Mouse (Mus musculus) embryonic facial prominence, embryonic 14.5 days (tissue): ENCODE results near the gene Rfx8. TPM values are rescaled to one million over a fixed set of nuclear protein-coding genes. Genes with fewer than 3 reads are reported as not detected.

ENCODE experiments used
- ATAC-seq: fragments of 200-750 bp; cut with Nextera tagmentation; 2 replicates; pipeline ENCODE4 v1.8.0; 2017; ENCODE audit warnings: low read depth, moderate number of reproducible peaks, moderate TSS enrichment
- DNase-seq: peaks from one replicate; pipeline ENCODE4 v3.0.0-alpha.2; 2015; ENCODE audit warnings: low spot score
- H3K27ac ChIP-seq: fragments of 300-500 bp; sonication (generic); replicated peaks from 2 replicates; pipeline ENCODE4 v1.5.1; 2014; ENCODE audit warnings: low read depth, mild to moderate bottlenecking, low read length, moderate library complexity
- H3K27me3 ChIP-seq: fragments of 300-500 bp; sonication (generic); replicated peaks from 2 replicates; pipeline ENCODE4 v1.6.1; 2014; ENCODE audit warnings: low read length; ENCODE audit not compliant: control insufficient read depth, insufficient read depth
- H3K36me3 ChIP-seq: fragments of 300-500 bp; sonication (generic); 2 replicates; pipeline ENCODE4 v1.6.1; 2014; ENCODE audit warnings: low read length, mixed read lengths; ENCODE audit not compliant: control insufficient read depth, insufficient read depth
- H3K4me1 ChIP-seq: fragments of 300-500 bp; sonication (generic); 2 replicates; pipeline ENCODE4 v1.6.1; 2014; ENCODE audit warnings: antibody characterized with exemption, low read length; ENCODE audit not compliant: control insufficient read depth, insufficient read depth
- H3K4me2 ChIP-seq: fragments of 300-500 bp; sonication (generic); 2 replicates; pipeline ENCODE4 v1.6.1; 2014; ENCODE audit warnings: low read depth, mild to moderate bottlenecking, low read length, moderate library complexity, mixed read lengths
- H3K4me3 ChIP-seq: fragments of 300-500 bp; sonication (generic); 2 replicates; pipeline ENCODE4 v1.5.1; 2014; ENCODE audit warnings: low read depth, mild to moderate bottlenecking, low read length
- H3K9ac ChIP-seq: fragments of 300-500 bp; sonication (generic); 2 replicates; pipeline ENCODE4 v1.6.1; 2014; ENCODE audit warnings: low read depth, mild to moderate bottlenecking, low read length, moderate library complexity, mixed read lengths
- H3K9me3 ChIP-seq: fragments of 300-500 bp; sonication (generic); 2 replicates; pipeline ENCODE4 v1.6.1; 2016; ENCODE audit warnings: low read length; ENCODE audit not compliant: control insufficient read depth
- WGBS: fragments of 180-500 bp; shearing (Covaris S2); extraction: QIAGEN DNeasy Blood & Tissue Kit; methylation state at CpG from one replicate; pipeline ENCODE4 v1.1.7; 2014; 5-methylcytosine and 5-hydroxymethylcytosine counted together
- polyA plus RNA-seq: library from polyadenylated mRNA; unstranded; fragments of >200 nt; fragmentation: Nextera tagmentation; extraction: Ambion mirVana; gene quantifications from 2 replicates; pipeline ENCODE4 v1.2.1, GENCODE M21; 2014

Gene Rfx8
- polyA plus RNA-seq, 1 experiment from 2014 or later, result 2.0 TPM

DNA sequence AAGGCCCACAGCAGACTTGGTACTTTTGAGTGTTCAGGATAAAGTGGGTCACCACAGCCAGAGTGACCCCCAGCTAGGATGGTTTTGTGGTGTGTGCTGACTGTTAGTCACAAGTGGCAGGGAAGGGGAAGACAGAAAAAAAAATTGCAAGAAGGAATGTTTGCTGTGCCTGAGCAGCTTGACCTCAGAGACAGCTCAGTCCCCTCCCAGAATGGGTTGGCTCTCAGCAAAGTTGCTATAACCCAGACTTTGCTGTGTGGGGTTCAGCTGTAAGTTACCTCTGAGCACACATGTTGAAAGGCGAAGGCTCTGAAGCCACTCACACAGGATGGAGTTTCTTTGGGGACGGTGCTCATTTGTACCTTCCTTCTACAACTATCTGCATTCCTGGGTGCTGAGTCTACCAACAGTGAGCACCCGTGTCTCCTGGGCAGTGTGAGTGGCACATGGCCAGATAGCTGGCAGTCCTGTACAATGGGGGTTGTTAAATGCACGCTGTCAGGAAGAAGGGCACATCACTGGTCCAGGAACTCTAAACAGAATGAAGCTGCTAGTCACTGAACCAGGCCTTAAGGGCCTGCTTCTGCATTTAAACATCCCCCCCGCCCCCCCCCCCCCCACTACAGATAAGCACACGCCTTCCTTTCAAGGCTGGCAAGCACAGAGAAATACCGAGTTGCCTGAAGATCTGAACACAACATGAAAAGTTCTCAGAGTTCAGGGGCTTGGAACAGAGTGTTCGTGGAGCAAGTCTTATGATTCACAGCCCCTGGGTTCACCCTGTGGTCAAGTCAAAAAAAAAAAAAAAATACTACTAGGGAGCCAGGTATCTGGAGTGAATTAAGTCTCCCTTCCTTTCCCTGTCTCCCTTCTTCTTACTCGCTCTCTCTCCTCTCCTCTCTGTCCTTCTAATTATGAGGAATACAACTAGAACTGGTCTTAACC is 38.7 kb upstream of the Rfx8 start:
- H3K27ac ChIP-seq, result 0 out of 2 replicates have a peak overlapping the region, but pooled peaks have one; percentile 8
- no peaks in the 10 kb centered on the region for H3K27me3 ChIP-seq
- H3K4me3 ChIP-seq, result no peak overlapping the region
- peaks cover 28% of the 10 kb centered on the region for H3K4me1 ChIP-seq
- H3K9ac ChIP-seq, result no peak overlapping the region
- no peak overlapping the region for H3K4me2 ChIP-seq
- H3K36me3 ChIP-seq, result no peaks in the 10 kb centered on the region
- H3K9me3 ChIP-seq, result no peaks in the 10 kb centered on the region
- DNase-seq (no peak), ATAC-seq (no peak)
- WGBS, result 38% methylated on average over 9 of the region's 9 CpGs

DNA sequence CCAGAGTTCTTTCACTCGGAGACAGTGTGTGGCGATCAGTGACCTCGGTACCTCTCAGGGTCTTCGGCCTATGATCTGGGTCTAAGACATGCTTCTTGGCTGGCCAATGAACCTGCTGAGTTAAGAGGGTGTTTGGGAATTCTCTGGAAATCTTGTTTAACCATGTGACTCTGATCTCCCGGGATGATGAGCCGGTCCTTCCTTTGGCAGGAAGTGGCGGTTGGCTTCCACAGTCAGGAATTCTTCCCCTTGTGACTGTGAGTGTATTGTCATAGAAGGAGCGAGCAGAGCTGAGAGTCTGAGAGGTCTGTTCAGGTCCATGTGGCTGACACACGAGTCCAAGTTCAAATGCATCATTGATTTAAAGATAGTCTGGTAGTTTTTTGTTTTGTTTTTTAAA is 37.4 kb upstream of the Rfx8 start:
- H3K4me3 ChIP-seq, result no peak overlapping the region
- H3K27ac ChIP-seq, result no peak overlapping the region
- H3K9ac ChIP-seq, result no peak overlapping the region
- no peak for DNase-seq
- peaks cover 28% of the 10 kb centered on the region for H3K4me1 ChIP-seq
- no peaks in the 10 kb centered on the region for H3K27me3 ChIP-seq
- no peaks in the 10 kb centered on the region for H3K9me3 ChIP-seq
- WGBS, result 64% methylated on average over 9 of the region's 9 CpGs
- no peaks in the 10 kb centered on the region for H3K36me3 ChIP-seq
- H3K4me2 ChIP-seq, result no peak overlapping the region
- no peak for ATAC-seq

DNA sequence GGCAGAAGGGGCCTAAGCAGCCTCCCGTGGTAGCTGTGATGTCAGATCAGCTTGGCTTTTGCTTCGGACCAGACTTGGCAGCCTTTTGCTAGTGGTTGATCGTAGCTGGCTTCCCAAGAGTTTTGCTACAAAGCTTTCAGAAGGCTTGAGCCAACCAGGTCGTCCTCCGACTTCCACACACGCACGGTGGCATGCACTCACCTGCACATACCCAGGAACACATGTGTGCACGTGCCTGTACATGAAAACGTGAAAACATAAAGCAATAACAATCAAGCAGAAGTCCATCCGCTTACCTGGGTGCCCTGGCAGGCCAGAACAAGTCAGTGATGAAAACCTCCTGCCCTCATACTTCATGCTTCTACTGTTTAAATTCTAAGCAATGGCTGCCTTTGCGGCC is 36.2 kb upstream of the Rfx8 start:
- H3K4me3 ChIP-seq, result no peak overlapping the region
- H3K4me2 ChIP-seq, result no peak overlapping the region
- no peaks in the 10 kb centered on the region for H3K9me3 ChIP-seq
- no peak overlapping the region for H3K9ac ChIP-seq
- H3K4me1 ChIP-seq, result peaks cover 19% of the 10 kb centered on the region
- ATAC-seq (no peak), DNase-seq (no peak)
- no peaks in the 10 kb centered on the region for H3K36me3 ChIP-seq
- H3K27me3 ChIP-seq, result no peaks in the 10 kb centered on the region
- WGBS, result 67% methylated on average over 11 of the region's 11 CpGs
- H3K27ac ChIP-seq, result no peak overlapping the region

DNA sequence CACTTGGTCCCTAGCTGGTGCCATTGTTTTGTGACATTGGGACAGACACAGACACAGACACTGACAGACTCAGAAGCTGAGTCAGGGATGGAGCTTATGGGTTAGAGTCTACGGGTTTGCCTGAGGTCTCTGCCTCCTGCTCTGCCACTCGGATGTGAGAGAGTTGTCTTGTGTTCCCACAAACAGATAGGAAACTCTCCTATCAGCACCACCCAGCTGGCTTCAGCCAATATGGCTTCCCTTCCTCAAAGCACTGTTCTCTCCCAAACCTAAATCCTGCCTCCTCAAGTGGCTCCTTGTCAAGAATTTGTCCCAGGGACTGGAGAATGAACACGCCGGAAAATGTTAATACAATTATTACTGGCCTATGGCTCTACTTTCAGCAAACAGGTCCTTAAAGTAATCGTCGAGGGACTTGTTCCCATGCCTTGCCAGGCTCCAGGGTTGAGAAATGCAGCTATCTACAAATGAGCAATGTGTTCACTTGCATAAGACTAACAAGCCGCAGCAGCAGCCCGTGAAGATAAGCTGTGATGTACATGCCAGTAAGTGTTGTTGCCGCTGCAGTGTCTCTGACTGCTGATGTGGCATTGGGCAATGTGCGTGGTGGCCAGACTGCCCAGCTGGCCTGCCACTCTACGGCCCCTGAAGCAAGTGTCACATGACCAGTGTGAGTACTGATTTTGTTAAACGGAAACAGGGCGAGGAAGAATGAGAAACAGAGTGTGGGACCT is 33.6 kb upstream of the Rfx8 start:
- ATAC-seq (no peak), DNase-seq (no peak)
- no peak overlapping the region for H3K4me2 ChIP-seq
- 64% methylated on average over 13 of the region's 13 CpGs for WGBS
- no peak overlapping the region for H3K9ac ChIP-seq
- H3K27me3 ChIP-seq, result no peaks in the 10 kb centered on the region
- H3K4me3 ChIP-seq, result no peak overlapping the region
- no peak overlapping the region for H3K27ac ChIP-seq
- no peaks in the 10 kb centered on the region for H3K9me3 ChIP-seq
- no peaks in the 10 kb centered on the region for H3K36me3 ChIP-seq
- H3K4me1 ChIP-seq, result peaks cover 4% of the 10 kb centered on the region; the same call in 1 of the 2 replicates

DNA sequence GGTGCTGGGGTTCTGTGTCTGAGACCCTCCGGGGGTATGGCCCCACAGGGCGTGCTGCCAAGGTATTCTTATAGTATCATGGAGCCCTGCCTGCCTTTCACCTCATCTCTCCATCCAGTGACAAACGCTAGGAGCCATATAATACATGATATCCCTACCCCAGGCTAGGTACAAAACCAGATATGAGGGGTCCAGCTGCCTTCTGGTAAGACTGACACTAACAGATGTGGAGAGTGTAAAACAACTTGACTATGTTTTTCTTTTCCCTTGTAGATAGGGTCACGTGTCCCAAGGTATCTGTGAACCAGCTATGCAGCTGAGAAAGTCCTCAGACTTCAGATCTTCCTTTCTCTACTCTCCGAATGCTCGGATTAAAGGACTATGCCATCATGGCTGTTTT is 30.7 kb upstream of the Rfx8 start:
- Histone ChIP-seq H3K36me3 (no peaks in the 10 kb centered on the region), H3K27ac (no peak overlapping the region), H3K9ac (no peak overlapping the region), H3K9me3 (no peaks in the 10 kb centered on the region), H3K4me3 (no peak overlapping the region), H3K4me1 (no peaks in the 10 kb centered on the region), H3K4me2 (no peak overlapping the region), H3K27me3 (no peaks in the 10 kb centered on the region)
- ATAC-seq (peak; percentile 48; the same call in 1 of the 2 replicates), DNase-seq (no peak)
- 81% methylated on average over 6 of the region's 6 CpGs for WGBS

DNA sequence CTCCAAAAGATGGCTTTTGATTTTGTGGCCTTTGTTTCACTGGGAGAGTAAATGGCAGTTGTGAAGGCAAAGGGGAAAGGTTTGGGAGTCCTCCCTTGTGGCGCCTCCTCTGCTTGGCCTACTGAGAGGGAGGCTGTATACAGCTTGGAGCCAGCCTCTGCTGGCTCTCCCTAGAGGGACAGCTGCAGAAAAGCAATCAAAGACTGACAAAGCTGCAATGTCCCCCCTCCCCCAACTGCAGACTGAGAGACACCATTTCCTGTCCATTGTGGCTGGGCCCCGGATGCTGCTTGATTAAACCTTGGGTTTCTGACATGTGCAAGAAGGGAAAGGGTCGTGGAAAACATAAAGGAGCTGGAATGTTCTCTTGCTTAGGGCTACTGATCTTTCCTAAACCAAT is 28.9 kb upstream of the Rfx8 start:
- no peaks in the 10 kb centered on the region for H3K9me3 ChIP-seq
- H3K4me3 ChIP-seq, result no peak overlapping the region
- no peaks in the 10 kb centered on the region for H3K4me1 ChIP-seq
- DNase-seq, result peak; percentile 67
- WGBS, result 24% methylated on average over 3 of the region's 3 CpGs
- no peak overlapping the region for H3K27ac ChIP-seq
- peak; percentile 49; the same call in 1 of the 2 replicates for ATAC-seq
- no peaks in the 10 kb centered on the region for H3K27me3 ChIP-seq
- H3K36me3 ChIP-seq, result no peaks in the 10 kb centered on the region
- H3K9ac ChIP-seq, result no peak overlapping the region
- H3K4me2 ChIP-seq, result no peak overlapping the region

DNA sequence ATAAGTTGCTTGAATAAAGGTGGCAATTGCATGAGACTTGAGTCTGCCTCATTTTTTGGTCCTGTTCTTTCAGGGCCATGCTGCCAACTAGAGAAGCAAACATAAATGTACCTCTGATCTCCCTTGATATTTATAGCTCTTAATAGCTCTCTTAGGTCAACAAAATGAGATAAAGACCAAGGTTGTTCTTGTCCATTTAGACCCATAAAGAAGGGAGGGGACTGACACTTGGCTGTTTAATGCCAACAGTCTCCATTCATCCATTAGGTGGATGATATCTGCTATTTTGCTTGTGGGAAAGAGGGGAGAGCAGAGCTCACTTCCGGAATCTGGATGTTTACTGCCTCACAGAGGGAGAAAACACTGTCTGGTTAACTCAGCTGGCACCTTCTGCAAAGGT is 28.4 kb upstream of the Rfx8 start:
- H3K4me3 ChIP-seq, result no peak overlapping the region
- 24% methylated on average over 1 of the region's 1 CpGs for WGBS
- H3K27ac ChIP-seq, result no peak overlapping the region
- H3K9me3 ChIP-seq, result no peaks in the 10 kb centered on the region
- no peaks in the 10 kb centered on the region for H3K27me3 ChIP-seq
- H3K9ac ChIP-seq, result no peak overlapping the region
- H3K4me2 ChIP-seq, result no peak overlapping the region
- DNase-seq, result no peak
- H3K4me1 ChIP-seq, result no peaks in the 10 kb centered on the region
- ATAC-seq, result no peak
- H3K36me3 ChIP-seq, result no peaks in the 10 kb centered on the region

DNA sequence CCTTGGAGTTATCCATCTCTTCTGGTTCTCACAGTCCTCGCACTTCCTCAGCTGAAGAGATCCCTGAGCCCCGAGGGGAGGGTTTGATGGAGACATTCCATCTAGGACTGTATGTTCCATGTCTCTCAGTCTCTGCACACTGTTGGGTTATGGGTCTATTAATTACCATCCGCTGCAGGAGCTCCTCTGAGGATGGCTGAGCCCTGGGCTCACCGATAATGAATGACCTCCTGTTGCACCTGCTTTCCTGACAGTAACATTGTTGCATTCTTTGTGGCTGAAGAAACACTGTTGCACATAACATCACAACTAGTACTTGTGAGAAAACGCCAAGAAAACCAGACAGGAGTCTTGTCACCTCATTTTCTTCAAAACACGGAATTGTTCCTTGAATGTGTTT is 27.9 kb upstream of the Rfx8 start:
- Histone ChIP-seq H3K27ac (no peak overlapping the region), H3K4me1 (no peaks in the 10 kb centered on the region), H3K4me3 (no peak overlapping the region), H3K4me2 (no peak overlapping the region), H3K36me3 (no peaks in the 10 kb centered on the region), H3K9me3 (no peaks in the 10 kb centered on the region), H3K9ac (no peak overlapping the region), H3K27me3 (no peaks in the 10 kb centered on the region)
- no peak for ATAC-seq
- 80% methylated on average over 6 of the region's 6 CpGs for WGBS
- no peak for DNase-seq
